Mouse (Mus musculus): Measurements from ENCODE around the gene Pdlim1.

Pdlim1 gene

GRCm38 (mm10) chr19:40290099-40290724 is 18.6 kb upstream of the Pdlim1 start:
- ATAC-seq (ENCODE audit: insufficient number of reproducible peaks, low FRiP score, low TSS enrichment), result no peak

GRCm38 (mm10) chr19:40288415-40288814 is 16.8 kb upstream of the Pdlim1 start:
- no peak for ATAC-seq (ENCODE audit: insufficient number of reproducible peaks, low FRiP score, low TSS enrichment)

GRCm38 (mm10) chr19:40284704-40285103 is 13.1 kb upstream of the Pdlim1 start:
- ATAC-seq (ENCODE audit: insufficient number of reproducible peaks, low FRiP score, low TSS enrichment), result no peak

GRCm38 (mm10) chr19:40283415-40283814 is 11.8 kb upstream of the Pdlim1 start:
- ATAC-seq (ENCODE audit: insufficient number of reproducible peaks, low FRiP score, low TSS enrichment), result no peak

GRCm38 (mm10) chr19:40278372-40279023 is 6.9 kb upstream of the Pdlim1 start:
- ATAC-seq (ENCODE audit: insufficient number of reproducible peaks, low FRiP score, low TSS enrichment), result no peak

GRCm38 (mm10) chr19:40277494-40277893 is 5.9 kb upstream of the Pdlim1 start:
- ATAC-seq (ENCODE audit: insufficient number of reproducible peaks, low FRiP score, low TSS enrichment), result no peak

GRCm38 (mm10) chr19:40275401-40276188 is 4.0 kb upstream of the Pdlim1 start:
- ATAC-seq (ENCODE audit: insufficient number of reproducible peaks, low FRiP score, low TSS enrichment), result no peak

- ATAC-seq (ENCODE audit: insufficient number of reproducible peaks, low FRiP score, low TSS enrichment), result no peak
Observed at GRCm38 (mm10) chr19:40272674-40273073, 1.0 kb upstream of the Pdlim1 start.

GRCm38 (mm10) chr19:40270351-40271307 is 1.0 kb downstream of the Pdlim1 start:
- no peak for ATAC-seq (ENCODE audit: insufficient number of reproducible peaks, low FRiP score, low TSS enrichment)

- ATAC-seq (ENCODE audit: insufficient number of reproducible peaks, low FRiP score, low TSS enrichment), result no peak
Observed at GRCm38 (mm10) chr19:40269526-40269925, 2.1 kb downstream of the Pdlim1 start.

- no peak for ATAC-seq (ENCODE audit: insufficient number of reproducible peaks, low FRiP score, low TSS enrichment)
Observed at GRCm38 (mm10) chr19:40268493-40268892, 3.1 kb downstream of the Pdlim1 start.

- no peak for ATAC-seq (ENCODE audit: insufficient number of reproducible peaks, low FRiP score, low TSS enrichment)
Observed at GRCm38 (mm10) chr19:40267380-40267779, 4.3 kb downstream of the Pdlim1 start.

- no peak for ATAC-seq (ENCODE audit: insufficient number of reproducible peaks, low FRiP score, low TSS enrichment)
Observed at GRCm38 (mm10) chr19:40259485-40259884, 12.2 kb downstream of the Pdlim1 start.

GRCm38 (mm10) chr19:40257396-40257795 is 14.2 kb downstream of the Pdlim1 start:
- no peak for ATAC-seq (ENCODE audit: insufficient number of reproducible peaks, low FRiP score, low TSS enrichment)

- ATAC-seq (ENCODE audit: insufficient number of reproducible peaks, low FRiP score, low TSS enrichment), result no peak
Observed at GRCm38 (mm10) chr19:40256376-40257050, 15.1 kb downstream of the Pdlim1 start.

- no peak for ATAC-seq (ENCODE audit: insufficient number of reproducible peaks, low FRiP score, low TSS enrichment)
Observed at GRCm38 (mm10) chr19:40255561-40255960, 16.1 kb downstream of the Pdlim1 start.

- no peak for ATAC-seq (ENCODE audit: insufficient number of reproducible peaks, low FRiP score, low TSS enrichment)
Observed at GRCm38 (mm10) chr19:40254741-40255140, 16.9 kb downstream of the Pdlim1 start.

GRCm38 (mm10) chr19:40253768-40254167 is 17.9 kb downstream of the Pdlim1 start:
- ATAC-seq (ENCODE audit: insufficient number of reproducible peaks, low FRiP score, low TSS enrichment), result no peak

GRCm38 (mm10) chr19:40251115-40251514 is 20.5 kb downstream of the Pdlim1 start:
- no peak for ATAC-seq (ENCODE audit: insufficient number of reproducible peaks, low FRiP score, low TSS enrichment)

GRCm38 (mm10) chr19:40249352-40249751 is 22.3 kb downstream of the Pdlim1 start:
- no peak for ATAC-seq (ENCODE audit: insufficient number of reproducible peaks, low FRiP score, low TSS enrichment)
